Mouse (Mus musculus) neural tube, embryonic 14.5 days (tissue): ENCODE measurements around the gene Atrip. TPM values are rescaled to one million over a fixed set of nuclear protein-coding genes. Genes with fewer than 3 reads are reported as not detected.

Experiments
- ATAC-seq: fragments of 200-750 bp; cut with Nextera tagmentation; 2 replicates; pipeline ENCODE4 v1.8.0; 2017; ENCODE audit warnings: low read depth, mild to moderate bottlenecking, moderate TSS enrichment, moderate library complexity
- H3K27ac ChIP-seq: fragments of 300-500 bp; sonication (generic); 2 replicates; pipeline ENCODE4 v1.5.1; 2014; ENCODE audit warnings: low read depth, mild to moderate bottlenecking, control low read depth, low read length, moderate library complexity, mixed read lengths
- H3K27me3 ChIP-seq: fragments of 300-500 bp; sonication (generic); 2 replicates; pipeline ENCODE4 v1.6.1; 2014; ENCODE audit warnings: low read length; ENCODE audit not compliant: control insufficient read depth, insufficient read depth
- H3K36me3 ChIP-seq: fragments of 300-500 bp; sonication (generic); 2 replicates; pipeline ENCODE4 v1.6.1; 2014; ENCODE audit warnings: low read length, mixed read lengths; ENCODE audit not compliant: control insufficient read depth, insufficient read depth
- H3K4me1 ChIP-seq: fragments of 300-500 bp; sonication (generic); 2 replicates; pipeline ENCODE4 v1.6.1; 2014; ENCODE audit warnings: low read length; ENCODE audit not compliant: control insufficient read depth, insufficient read depth
- H3K4me2 ChIP-seq: fragments of 300-500 bp; sonication (generic); 2 replicates; pipeline ENCODE4 v1.6.1; 2014; ENCODE audit warnings: mild to moderate bottlenecking, low read depth, low read length, control low read depth
- H3K4me3 ChIP-seq: fragments of 300-500 bp; sonication (generic); 2 replicates; pipeline ENCODE4 v1.5.1; 2014; ENCODE audit warnings: low read depth, low read length, control low read depth, mixed read lengths
- H3K9ac ChIP-seq: fragments of 300-500 bp; sonication (generic); replicated peaks from 2 replicates; pipeline ENCODE4 v1.6.1; 2014; ENCODE audit warnings: low read depth, mild to moderate bottlenecking, control low read depth, low read length, mixed read lengths
- H3K9me3 ChIP-seq: fragments of 300-500 bp; sonication (generic); 2 replicates; pipeline ENCODE4 v1.6.1; 2016; ENCODE audit warnings: low read length; ENCODE audit not compliant: control insufficient read depth
- WGBS: fragments of 180-500 bp; shearing (Covaris S2); extraction: QIAGEN DNeasy Blood & Tissue Kit; methylation state at CpG from one replicate; pipeline ENCODE4 v1.1.7; 2014; 5-methylcytosine and 5-hydroxymethylcytosine counted together
- polyA plus RNA-seq: library from polyadenylated mRNA; unstranded; fragments of >200 nt; fragmentation: Nextera tagmentation; extraction: Ambion mirVana; gene quantifications from 2 replicates; pipeline ENCODE4 v1.2.1, GENCODE M21; 2014

The Atrip gene
- polyA plus RNA-seq, 1 experiment from 2014 or later = 34.8 TPM

GRCm38 (mm10) chr9:109102541-109102940 is 28.6 kb upstream of the Atrip start:
- H3K4me1 ChIP-seq = peaks cover 22% of the 10 kb centered on the region
- peaks cover 49% of the 10 kb centered on the region for H3K36me3 ChIP-seq
- H3K27ac ChIP-seq = no peak overlapping the region
- H3K9ac ChIP-seq = no peak overlapping the region
- no peak overlapping the region for H3K4me3 ChIP-seq
- H3K9me3 ChIP-seq = no peaks in the 10 kb centered on the region
- no peak overlapping the region for H3K4me2 ChIP-seq
- no peak for ATAC-seq
- 99% methylated on average over 3 of the region's 3 CpGs for WGBS
- H3K27me3 ChIP-seq = no peaks in the 10 kb centered on the region

- Histone ChIP-seq H3K36me3 (peaks cover 45% of the 10 kb centered on the region), H3K27me3 (no peaks in the 10 kb centered on the region), H3K4me1 (peaks cover 27% of the 10 kb centered on the region), H3K4me2 (no peak overlapping the region), H3K4me3 (no peak overlapping the region), H3K27ac (no peak overlapping the region), H3K9me3 (no peaks in the 10 kb centered on the region), H3K9ac (no peak overlapping the region)
- ATAC-seq = no peak
- 95% methylated on average over 5 of the region's 5 CpGs for WGBS
Observed at GRCm38 (mm10) chr9:109101933-109102445, 28.1 kb upstream of the Atrip start.

DNA sequence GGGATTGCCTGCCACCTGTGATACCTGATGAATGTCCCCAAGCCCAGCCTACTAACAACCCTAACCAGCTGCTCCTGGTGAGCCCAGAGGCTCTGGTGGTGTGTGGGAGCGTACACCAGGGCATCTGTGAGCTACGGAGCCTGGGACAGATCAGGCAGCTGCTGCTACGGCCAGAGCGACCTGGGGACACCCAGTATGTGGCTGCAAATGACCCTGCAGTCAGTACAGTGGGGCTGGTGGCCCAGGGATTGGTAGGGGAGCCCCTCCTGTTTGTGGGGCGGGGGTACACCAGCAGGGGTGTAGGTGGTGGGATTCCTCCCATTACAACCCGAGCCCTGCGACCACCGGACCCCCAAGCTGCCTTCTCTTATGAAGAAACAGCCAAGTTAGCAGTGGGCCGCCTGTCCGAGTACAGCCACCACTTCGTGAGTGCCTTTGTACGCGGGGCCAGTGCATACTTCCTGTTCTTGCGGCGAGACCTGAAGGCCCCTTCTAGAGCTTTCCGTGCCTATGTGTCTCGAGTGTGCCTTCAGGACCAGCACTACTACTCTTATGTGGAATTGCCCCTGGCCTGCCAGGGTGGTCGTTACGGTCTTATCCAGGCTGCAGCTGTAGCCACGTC is 26.5 kb upstream of the Atrip start:
- H3K4me3 ChIP-seq = no peak overlapping the region
- WGBS = 88% methylated on average over 20 of the region's 20 CpGs
- no peak overlapping the region for H3K4me2 ChIP-seq
- peaks cover 30% of the 10 kb centered on the region for H3K36me3 ChIP-seq
- H3K4me1 ChIP-seq = peaks cover 36% of the 10 kb centered on the region
- no peaks in the 10 kb centered on the region for H3K27me3 ChIP-seq
- no peak for ATAC-seq
- H3K9me3 ChIP-seq = no peaks in the 10 kb centered on the region
- H3K27ac ChIP-seq = no peak overlapping the region
- no peak overlapping the region for H3K9ac ChIP-seq

DNA sequence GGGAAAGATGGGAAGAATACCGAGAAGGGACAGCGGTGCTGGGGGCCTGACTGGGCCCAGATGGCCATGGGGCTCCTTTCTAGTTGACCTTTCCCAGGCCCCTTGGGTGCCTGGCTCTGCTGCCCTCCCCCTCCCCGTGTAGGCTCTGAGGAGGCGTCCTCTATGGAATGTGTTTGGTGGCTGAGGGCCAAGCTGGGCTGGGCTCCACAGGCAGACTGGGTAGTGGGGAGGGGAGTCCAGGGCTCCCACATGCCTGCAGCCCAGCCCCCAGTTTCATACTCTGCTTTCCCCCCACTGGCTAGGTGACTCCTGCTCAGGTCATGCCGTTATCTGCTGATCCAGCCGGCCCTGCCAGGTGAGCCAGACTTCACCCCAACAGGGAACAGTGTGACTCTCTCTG is 25.0 kb upstream of the Atrip start:
- Histone ChIP-seq H3K9me3 (no peaks in the 10 kb centered on the region), H3K4me3 (no peak overlapping the region), H3K27me3 (no peaks in the 10 kb centered on the region), H3K9ac (no peak overlapping the region), H3K27ac (0 out of 2 replicates have a peak overlapping the region, but pooled peaks have one; percentile 12), H3K36me3 (peaks cover 24% of the 10 kb centered on the region), H3K4me2 (peak overlapping the region; percentile 95), H3K4me1 (peaks cover 38% of the 10 kb centered on the region)
- no peak for ATAC-seq
- WGBS = 64% methylated on average over 5 of the region's 6 CpGs

DNA sequence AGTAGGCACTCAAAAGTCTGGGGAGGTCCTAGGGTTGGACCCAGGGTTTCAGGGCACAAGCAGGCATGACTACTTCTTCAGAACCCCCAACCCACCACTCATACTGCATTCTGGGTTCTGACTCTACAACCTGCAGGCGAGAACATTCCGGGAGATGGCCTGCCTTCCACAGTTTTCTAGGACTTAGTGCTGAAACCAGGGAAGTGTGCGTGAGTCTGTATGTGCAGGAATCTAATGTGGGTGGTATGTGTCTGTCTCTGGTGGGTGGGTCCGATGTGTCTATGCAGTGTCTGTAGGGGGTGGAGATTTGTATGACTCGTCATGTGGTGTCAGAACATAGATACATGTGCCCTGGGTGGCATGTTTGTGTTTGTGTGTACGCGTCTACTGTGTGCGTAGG is 24.4 kb upstream of the Atrip start:
- H3K27me3 ChIP-seq = no peaks in the 10 kb centered on the region
- no peak overlapping the region; the same call in 1 of the 2 replicates for H3K9ac ChIP-seq
- H3K4me2 ChIP-seq = peak overlapping the region; percentile 95
- no peaks in the 10 kb centered on the region for H3K9me3 ChIP-seq
- peak overlapping the region; percentile 78; the same call in 1 of the 2 replicates for H3K4me3 ChIP-seq
- peaks cover 41% of the 10 kb centered on the region for H3K4me1 ChIP-seq
- peak overlapping the region; percentile 100 for H3K27ac ChIP-seq
- H3K36me3 ChIP-seq = peaks cover 18% of the 10 kb centered on the region
- no peak for ATAC-seq
- WGBS = 83% methylated on average over 8 of the region's 8 CpGs

DNA sequence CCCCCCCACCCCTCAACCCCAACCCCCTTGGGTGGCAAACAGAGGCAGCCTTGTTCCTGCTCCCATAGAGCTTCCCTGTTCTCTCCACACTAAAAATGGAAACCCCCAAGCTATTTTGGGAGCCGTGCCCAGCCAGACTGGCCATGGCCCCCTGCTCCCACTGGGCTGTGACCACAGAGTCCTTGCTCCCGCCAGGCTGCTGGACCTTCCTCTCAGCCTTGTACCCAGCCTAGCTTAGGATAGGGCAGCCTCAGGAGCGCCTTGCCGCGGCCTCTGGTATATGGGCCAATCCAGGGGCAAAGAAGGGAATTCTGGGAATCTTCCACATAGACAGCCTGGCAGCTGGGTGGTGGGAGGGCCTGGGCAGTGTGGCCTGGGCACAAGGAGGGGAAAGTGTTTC is 23.9 kb upstream of the Atrip start:
- H3K27ac ChIP-seq = peak overlapping the region; percentile 100
- no peak; the same call in 1 of the 2 replicates for ATAC-seq
- peak overlapping the region; percentile 78 for H3K4me3 ChIP-seq
- WGBS = 51% methylated on average over 5 of the region's 5 CpGs
- peak overlapping the region; percentile 95; the same call in 1 of the 2 replicates for H3K9ac ChIP-seq
- H3K4me2 ChIP-seq = peak overlapping the region; percentile 95
- no peaks in the 10 kb centered on the region for H3K9me3 ChIP-seq
- H3K27me3 ChIP-seq = no peaks in the 10 kb centered on the region
- peaks cover 17% of the 10 kb centered on the region for H3K36me3 ChIP-seq
- peaks cover 41% of the 10 kb centered on the region for H3K4me1 ChIP-seq

DNA sequence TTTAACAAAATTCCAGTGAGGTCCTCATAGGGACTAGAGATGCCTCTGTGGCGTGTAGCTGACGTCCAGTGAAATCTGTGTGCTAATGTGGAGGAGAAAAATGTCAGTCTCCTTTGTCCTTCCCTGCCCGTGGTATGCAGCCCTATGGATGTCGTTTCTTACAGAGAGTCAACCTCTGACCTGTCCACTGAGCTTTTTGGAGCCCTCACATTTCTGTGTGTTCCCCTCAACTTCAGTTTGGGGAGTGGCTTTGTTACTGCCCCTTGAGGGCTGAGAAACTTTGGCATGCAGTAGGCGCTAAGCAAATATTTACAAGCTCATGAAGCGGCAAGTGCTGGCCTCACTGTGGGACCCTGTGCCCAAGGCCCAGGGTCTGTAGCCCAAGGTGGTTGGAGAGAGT is 23.4 kb upstream of the Atrip start:
- Histone ChIP-seq H3K9me3 (no peaks in the 10 kb centered on the region), H3K4me1 (peaks cover 41% of the 10 kb centered on the region), H3K36me3 (peaks cover 13% of the 10 kb centered on the region), H3K27ac (peak overlapping the region; percentile 100), H3K4me3 (peak overlapping the region; percentile 78), H3K27me3 (no peaks in the 10 kb centered on the region), H3K4me2 (peak overlapping the region; percentile 95), H3K9ac (peak overlapping the region; percentile 95)
- no peak for ATAC-seq
- 11% methylated on average over 6 of the region's 6 CpGs for WGBS

DNA sequence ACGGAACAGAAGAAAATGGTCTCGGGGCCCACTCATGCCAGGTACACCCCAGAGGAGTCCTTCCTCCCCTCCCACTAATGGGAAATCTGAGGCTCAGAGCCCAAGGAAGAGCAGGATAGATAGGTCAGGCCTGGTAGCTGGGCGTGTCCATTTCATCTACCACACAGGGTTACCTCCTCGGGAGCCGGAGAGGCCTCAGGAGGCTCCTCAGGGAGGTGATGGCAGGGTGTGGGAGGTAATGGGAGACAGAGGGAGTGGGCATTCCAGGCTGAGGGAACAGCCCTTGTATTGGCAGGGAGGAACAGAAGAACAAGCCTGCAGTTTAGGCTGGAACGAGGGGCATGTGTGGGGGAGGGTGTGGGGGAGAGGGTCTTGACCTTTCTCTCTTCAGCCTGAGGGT is 22.9 kb upstream of the Atrip start:
- H3K9me3 ChIP-seq = no peaks in the 10 kb centered on the region
- ATAC-seq = no peak
- H3K27me3 ChIP-seq = no peaks in the 10 kb centered on the region
- H3K4me1 ChIP-seq = peaks cover 41% of the 10 kb centered on the region
- peak overlapping the region; percentile 95 for H3K9ac ChIP-seq
- peaks cover 13% of the 10 kb centered on the region for H3K36me3 ChIP-seq
- peak overlapping the region; percentile 100 for H3K27ac ChIP-seq
- H3K4me3 ChIP-seq = peak overlapping the region; percentile 78
- 21% methylated on average over 6 of the region's 6 CpGs for WGBS
- H3K4me2 ChIP-seq = peak overlapping the region; percentile 95

DNA sequence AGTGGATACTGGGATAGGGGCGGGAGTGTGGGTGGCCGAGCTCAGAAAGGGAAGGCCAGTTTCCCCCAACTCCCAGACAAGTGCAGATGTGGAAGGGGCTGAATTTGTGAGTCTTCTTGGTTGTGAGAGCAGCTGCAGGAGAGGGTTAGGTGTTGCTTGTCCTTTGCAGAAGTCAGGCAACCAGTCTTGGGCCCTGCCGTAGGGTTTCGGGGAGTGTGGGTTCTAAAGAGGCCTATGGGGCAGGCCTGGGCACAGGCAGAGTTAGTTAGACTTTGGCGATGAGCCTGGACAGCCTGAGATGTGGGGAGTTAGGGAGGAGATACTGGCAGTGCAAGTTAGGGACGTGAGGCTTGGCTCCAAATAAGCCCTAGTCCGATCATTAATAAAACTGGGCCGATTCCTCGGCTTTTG is 22.3 kb upstream of the Atrip start:
- Histone ChIP-seq H3K9ac (peak overlapping the region; percentile 95), H3K27me3 (no peaks in the 10 kb centered on the region), H3K4me2 (peak overlapping the region; percentile 95), H3K27ac (peak overlapping the region; percentile 100), H3K4me1 (peaks cover 41% of the 10 kb centered on the region), H3K36me3 (peaks cover 13% of the 10 kb centered on the region), H3K4me3 (peak overlapping the region; percentile 78), H3K9me3 (no peaks in the 10 kb centered on the region)
- ATAC-seq = no peak
- 9% methylated on average over 9 of the region's 9 CpGs for WGBS
